Mouse (Mus musculus) left cerebral cortex, postnatal 10 days (tissue): Measurements from ENCODE around the gene Kif1b. TPM values are rescaled to one million over a fixed set of nuclear protein-coding genes. Genes with fewer than 3 reads are reported as not detected.
"Not testable (repeated sequence)": the region's sequence is repeated elsewhere in the genome, so short reads cannot be mapped to it uniquely, and the experiment has no call there.

Experiments used
- DNase-seq, 2 experiments: peaks; one replicate each; pipeline ENCODE4 v3.0.0; 2021 to 2022; ENCODE audit warnings: low spot score in 2 of 2, mixed read lengths in 1 of 2; ENCODE audit errors: extremely low spot score in 1 of 2
- intact Hi-C: fragments of 180-260 bp; cut with DNase I; formaldehyde crosslinking; loops from one replicate; pipeline ENCODE4 v1.15.1; 2025
- total RNA-seq, 2 experiments: library from RNA; stranded (reverse); gene quantifications; 2 replicates each; pipeline ENCODE4 v1.2.3; 2021

Gene Kif1b
- total RNA-seq, 2 experiments from 2014 or later = 427 to 448 TPM

- intact Hi-C loops = no loop called here
- no peak for DNase-seq
These were observed 110.3 kb downstream of the Kif1b start for GRCm38 (mm10) chr4:149197180-149197579.

- intact Hi-C loops = no loop called here
- no peak for DNase-seq
These were observed 116.4 kb downstream of the Kif1b start for GRCm38 (mm10) chr4:149191103-149191502.

- no peak for DNase-seq
- intact Hi-C loops = no loop called here
These were observed 118.9 kb downstream of the Kif1b start for GRCm38 (mm10) chr4:149188563-149188962.

GRCm38 (mm10) chr4:149182755-149183154, 124.7 kb downstream of the Kif1b start:
- intact Hi-C loops = no loop called here

GRCm38 (mm10) chr4:149182192-149182591, 125.3 kb downstream of the Kif1b start:
- no peak for DNase-seq
- intact Hi-C loops = no loop called here

More at GRCm38 (mm10) chr4:149182755-149183154, 124.7 kb downstream of the Kif1b start:
- no peak for DNase-seq

GRCm38 (mm10) chr4:149179573-149179972, 127.9 kb downstream of the Kif1b start:
- intact Hi-C loops = no loop called here
- DNase-seq = no peak

- intact Hi-C loops = no loop called here
- DNase-seq = no peak
These were observed 128.3 kb downstream of the Kif1b start for GRCm38 (mm10) chr4:149179160-149179559.

GRCm38 (mm10) chr4:149178328-149178727, 129.2 kb downstream of the Kif1b start:
- no peak for DNase-seq
- intact Hi-C loops = no loop called here

GRCm38 (mm10) chr4:149177046-149177445, 130.4 kb downstream of the Kif1b start:
- DNase-seq = no peak
- intact Hi-C loops = no loop called here

- no peak for DNase-seq
- intact Hi-C loops = no loop called here
These were observed 130.8 kb downstream of the Kif1b start for GRCm38 (mm10) chr4:149176645-149177044.

- DNase-seq = no peak
- intact Hi-C loops = no loop called here
These were observed 133.8 kb downstream of the Kif1b start for GRCm38 (mm10) chr4:149173661-149174060.

GRCm38 (mm10) chr4:149172666-149173065, 134.8 kb downstream of the Kif1b start:
- no peak for DNase-seq
- intact Hi-C loops = no loop called here

- intact Hi-C loops = no loop called here
These were observed 135.4 kb downstream of the Kif1b start for GRCm38 (mm10) chr4:149172083-149172482.

GRCm38 (mm10) chr4:149171581-149171981, 135.9 kb downstream of the Kif1b start:
- intact Hi-C loops = no loop called here
- no peak for DNase-seq

More at GRCm38 (mm10) chr4:149172083-149172482, 135.4 kb downstream of the Kif1b start:
- DNase-seq = no peak

GRCm38 (mm10) chr4:149170394-149170931, 137.0 kb downstream of the Kif1b start:
- no peak for DNase-seq
- intact Hi-C loops = no loop called here

- intact Hi-C loops, DNase-seq: not testable (repeated sequence)
These were observed 137.6 kb downstream of the Kif1b start for GRCm38 (mm10) chr4:149169926-149170325.

GRCm38 (mm10) chr4:149168016-149168415, 139.5 kb downstream of the Kif1b start:
- intact Hi-C loops = no loop called here
- DNase-seq = no peak

GRCm38 (mm10) chr4:149166957-149167611, 140.4 kb downstream of the Kif1b start:
- intact Hi-C loops = no loop called here
- DNase-seq = no peak

GRCm38 (mm10) chr4:149166215-149166946, 141.1 kb downstream of the Kif1b start, which contains the start of gene Pgd:
Gene Pgd (minus strand): TSS chr4:149166771.
- intact Hi-C loops = no loop called here
- DNase-seq = peak; percentile 97 to 98

- no peak for DNase-seq
- intact Hi-C loops = no loop called here
These were observed 143.3 kb downstream of the Kif1b start for GRCm38 (mm10) chr4:149164150-149164549.
